Mouse (Mus musculus): Measurements from ENCODE around the gene Ccdc13. TPM values are rescaled to one million over a fixed set of nuclear protein-coding genes. Genes with fewer than 3 reads are reported as not detected.

Gene Ccdc13
- polyA plus RNA-seq, 1 experiment from 2014 or later: 0.08 TPM

DNA sequence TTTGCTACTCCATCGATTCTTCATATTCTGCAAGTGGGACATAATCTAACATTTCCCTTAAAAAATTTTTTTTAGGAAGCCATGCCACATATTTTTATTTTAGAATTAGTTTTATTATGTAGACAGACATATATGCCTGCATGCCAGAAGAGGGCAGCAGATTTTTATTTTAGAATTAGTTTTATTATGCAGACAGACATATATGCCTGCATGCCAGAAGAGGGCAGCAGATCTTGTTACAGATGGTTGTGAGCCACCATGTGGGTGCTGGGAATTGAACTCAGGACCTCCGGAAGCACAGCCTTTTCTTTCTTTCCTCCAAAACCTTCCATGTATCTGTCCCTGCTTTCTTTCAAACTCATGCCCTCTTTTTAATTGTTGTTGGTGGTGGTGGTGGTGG is 3.7 kb upstream of the Ccdc13 start:
- H3K4me1 ChIP-seq (replicated peaks): peaks cover 10% of the 10 kb centered on the region
- 94% methylated on average over 2 of the region's 2 CpGs for WGBS
- no peak overlapping the region for H3K27ac ChIP-seq (ENCODE audit: poor library complexity, severe bottlenecking)
- no peak overlapping the region for H3K4me2 ChIP-seq
- H3K9me3 ChIP-seq (replicated peaks): peaks cover 5% of the 10 kb centered on the region; the same call in 1 of the 2 replicates
- ATAC-seq (ENCODE audit: insufficient number of reproducible peaks, low FRiP score): no peak
- H3K36me3 ChIP-seq: peaks cover 3% of the 10 kb centered on the region; the same call in 1 of the 2 replicates
- H3K4me3 ChIP-seq: no peak overlapping the region
- 0 out of 2 replicates have a peak, but pooled peaks cover 10% of the 10 kb centered on the region for H3K27me3 ChIP-seq (replicated peaks)
- no peak overlapping the region for H3K9ac ChIP-seq

- H3K4me1 ChIP-seq (replicated peaks): peaks cover 10% of the 10 kb centered on the region
- peak overlapping the region; percentile 58 for H3K4me3 ChIP-seq
- H3K36me3 ChIP-seq: no peaks in the 10 kb centered on the region
- H3K4me2 ChIP-seq: peak overlapping the region; percentile 96
- 0 out of 2 replicates have a peak, but pooled peaks cover 10% of the 10 kb centered on the region for H3K27me3 ChIP-seq (replicated peaks)
- H3K9ac ChIP-seq: peak overlapping the region; percentile 67
- no peak overlapping the region for H3K27ac ChIP-seq (ENCODE audit: poor library complexity, severe bottlenecking)
- no peak for ATAC-seq (ENCODE audit: insufficient number of reproducible peaks, low FRiP score)
- 40% methylated on average over 7 of the region's 7 CpGs for WGBS
- H3K9me3 ChIP-seq (replicated peaks): peaks cover 11% of the 10 kb centered on the region
These were observed 333 bp upstream of the Ccdc13 start for GRCm38 (mm10) chr9:121839622-121839965.

- no peaks in the 10 kb centered on the region for H3K36me3 ChIP-seq
- H3K9ac ChIP-seq: no peak overlapping the region
- no peak overlapping the region for H3K27ac ChIP-seq (ENCODE audit: poor library complexity, severe bottlenecking)
- H3K4me3 ChIP-seq: no peak overlapping the region
- no peak overlapping the region for H3K4me2 ChIP-seq
- no peak for ATAC-seq (ENCODE audit: insufficient number of reproducible peaks, low FRiP score)
- peaks cover 7% of the 10 kb centered on the region for H3K9me3 ChIP-seq (replicated peaks)
- 83% methylated on average over 6 of the region's 6 CpGs for WGBS
- 0 out of 2 replicates have a peak, but pooled peaks cover 10% of the 10 kb centered on the region for H3K27me3 ChIP-seq (replicated peaks)
- H3K4me1 ChIP-seq (replicated peaks): peaks cover 10% of the 10 kb centered on the region
These were observed 1.3 kb downstream of the Ccdc13 start for GRCm38 (mm10) chr9:121838008-121838407.

DNA sequence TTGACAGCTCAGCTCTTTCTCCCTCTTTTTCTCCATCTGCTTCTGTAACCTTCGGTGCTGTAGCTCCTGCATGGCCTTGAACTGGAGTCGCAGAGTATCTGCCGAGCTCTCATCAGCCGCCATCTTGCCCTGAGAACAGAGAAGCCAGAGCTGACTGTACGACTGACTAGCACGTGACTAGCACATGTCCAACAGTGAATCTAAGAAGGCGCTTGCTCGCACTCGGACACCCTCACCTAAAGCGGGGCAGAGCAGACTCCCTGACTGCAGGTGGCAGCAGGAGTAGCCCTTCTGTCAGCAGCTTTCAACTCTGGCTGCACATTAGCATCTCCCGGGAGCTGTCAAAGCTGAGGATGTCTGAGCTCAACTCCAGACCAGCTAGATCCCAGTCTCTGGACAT is 5.4 kb downstream of the Ccdc13 start:
- Histone ChIP-seq H3K4me2 (no peak overlapping the region), H3K27me3 (replicated peaks) (0 out of 2 replicates have a peak, but pooled peaks cover 1% of the 10 kb centered on the region), H3K36me3 (no peaks in the 10 kb centered on the region), H3K9me3 (replicated peaks) (peaks cover 6% of the 10 kb centered on the region; the same call in 1 of the 2 replicates), H3K27ac (ENCODE audit: poor library complexity, severe bottlenecking) (no peak overlapping the region), H3K9ac (no peak overlapping the region), H3K4me1 (replicated peaks) (peaks cover 2% of the 10 kb centered on the region; the same call in 1 of the 2 replicates), H3K4me3 (no peak overlapping the region)
- 77% methylated on average over 11 of the region's 11 CpGs for WGBS
- no peak for ATAC-seq (ENCODE audit: insufficient number of reproducible peaks, low FRiP score)

GRCm38 (mm10) chr9:121830956-121831293 is 8.3 kb downstream of the Ccdc13 start:
- no peak overlapping the region for H3K9ac ChIP-seq
- WGBS: 26% methylated on average over 6 of the region's 6 CpGs
- no peak overlapping the region for H3K27ac ChIP-seq (ENCODE audit: poor library complexity, severe bottlenecking)
- peaks cover 6% of the 10 kb centered on the region; the same call in 1 of the 2 replicates for H3K9me3 ChIP-seq (replicated peaks)
- H3K27me3 ChIP-seq (replicated peaks): no peaks in the 10 kb centered on the region
- no peak; the same call in 1 of the 2 replicates for ATAC-seq (ENCODE audit: insufficient number of reproducible peaks, low FRiP score)
- no peaks in the 10 kb centered on the region for H3K4me1 ChIP-seq (replicated peaks)
- no peaks in the 10 kb centered on the region for H3K36me3 ChIP-seq
- H3K4me2 ChIP-seq: no peak overlapping the region
- H3K4me3 ChIP-seq: no peak overlapping the region

- Histone ChIP-seq H3K36me3 (no peaks in the 10 kb centered on the region), H3K4me2 (no peak overlapping the region), H3K9me3 (replicated peaks) (peaks cover 1% of the 10 kb centered on the region; the same call in 1 of the 2 replicates), H3K27ac (ENCODE audit: poor library complexity, severe bottlenecking) (no peak overlapping the region), H3K4me1 (replicated peaks) (no peaks in the 10 kb centered on the region), H3K27me3 (replicated peaks) (no peaks in the 10 kb centered on the region), H3K9ac (no peak overlapping the region), H3K4me3 (no peak overlapping the region)
- no peak for ATAC-seq (ENCODE audit: insufficient number of reproducible peaks, low FRiP score)
- WGBS: 69% methylated on average over 6 of the region's 6 CpGs
These were observed 8.9 kb downstream of the Ccdc13 start for GRCm38 (mm10) chr9:121830243-121830955.

DNA sequence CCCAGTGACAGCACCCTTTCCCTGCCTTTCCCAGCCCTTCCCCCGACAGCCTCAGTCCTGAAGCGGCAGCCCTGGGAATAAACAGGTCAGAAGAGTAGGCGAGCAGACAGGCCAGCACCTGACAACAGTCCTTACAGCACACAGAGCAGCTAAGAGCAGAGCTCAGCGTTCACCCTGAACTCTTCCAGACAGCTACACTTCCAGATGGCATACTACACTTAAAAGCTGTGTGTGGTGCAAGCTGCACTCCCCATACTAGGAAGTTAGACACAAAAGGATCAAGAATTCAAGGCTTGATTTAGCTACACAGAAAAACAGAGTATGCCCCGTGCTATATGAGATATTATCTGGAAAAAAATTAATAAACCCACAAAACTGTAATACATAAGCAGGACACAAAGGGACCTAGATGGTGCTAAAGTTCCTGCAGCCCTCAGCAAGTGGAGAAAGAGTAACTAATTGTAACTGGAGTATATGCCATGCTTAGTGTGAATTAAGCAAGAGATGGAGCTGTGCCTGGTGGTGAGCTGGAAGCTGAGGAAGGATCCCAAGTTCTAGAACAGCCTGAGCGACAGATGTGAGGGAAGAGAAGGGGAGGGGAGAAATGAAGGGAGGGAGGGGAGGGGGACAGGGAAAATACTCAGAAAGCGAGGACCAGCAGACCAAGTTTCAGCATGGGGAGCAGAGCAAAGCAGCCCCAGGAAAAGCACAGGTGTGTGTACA is 9.8 kb downstream of the Ccdc13 start:
- no peaks in the 10 kb centered on the region for H3K27me3 ChIP-seq (replicated peaks)
- ATAC-seq (ENCODE audit: insufficient number of reproducible peaks, low FRiP score): no peak
- no peaks in the 10 kb centered on the region for H3K4me1 ChIP-seq (replicated peaks)
- H3K4me3 ChIP-seq: no peak overlapping the region
- H3K36me3 ChIP-seq: no peaks in the 10 kb centered on the region
- no peak overlapping the region for H3K27ac ChIP-seq (ENCODE audit: poor library complexity, severe bottlenecking)
- 51% methylated on average over 7 of the region's 7 CpGs for WGBS
- no peak overlapping the region for H3K4me2 ChIP-seq
- no peak overlapping the region for H3K9ac ChIP-seq
- no peaks in the 10 kb centered on the region for H3K9me3 ChIP-seq (replicated peaks)

GRCm38 (mm10) chr9:121828314-121828713 is 10.9 kb downstream of the Ccdc13 start:
- no peaks in the 10 kb centered on the region for H3K27me3 ChIP-seq (replicated peaks)
- H3K27ac ChIP-seq (ENCODE audit: poor library complexity, severe bottlenecking): no peak overlapping the region
- H3K4me3 ChIP-seq: no peak overlapping the region
- H3K9ac ChIP-seq: no peak overlapping the region
- H3K9me3 ChIP-seq (replicated peaks): no peaks in the 10 kb centered on the region
- WGBS: 57% methylated on average over 6 of the region's 6 CpGs
- H3K36me3 ChIP-seq: no peaks in the 10 kb centered on the region
- no peak overlapping the region for H3K4me2 ChIP-seq
- ATAC-seq (ENCODE audit: insufficient number of reproducible peaks, low FRiP score): no peak
- H3K4me1 ChIP-seq (replicated peaks): no peaks in the 10 kb centered on the region

DNA sequence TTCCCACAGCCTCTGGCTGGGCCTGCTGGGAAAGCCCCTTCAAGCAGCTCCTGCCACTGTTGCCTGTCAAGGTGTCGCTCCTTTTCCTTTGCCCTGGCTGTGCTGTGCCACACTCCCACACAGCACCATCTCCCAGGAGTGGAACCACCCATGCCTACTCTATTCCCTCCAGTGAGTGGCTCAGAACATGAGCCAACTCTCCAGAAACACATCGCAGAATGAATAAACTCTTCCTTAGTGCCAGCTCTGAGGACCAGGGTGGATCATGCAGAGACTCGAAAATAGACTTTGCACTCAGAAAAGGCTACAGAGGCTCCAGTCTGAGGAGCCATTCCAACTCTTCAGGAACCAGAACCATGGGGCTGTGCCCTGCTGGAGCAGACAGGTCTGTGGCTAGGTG is 12.9 kb downstream of the Ccdc13 start:
- Histone ChIP-seq H3K9ac (no peak overlapping the region), H3K9me3 (replicated peaks) (no peaks in the 10 kb centered on the region), H3K4me2 (no peak overlapping the region), H3K27ac (ENCODE audit: poor library complexity, severe bottlenecking) (no peak overlapping the region), H3K4me1 (replicated peaks) (peaks cover 3% of the 10 kb centered on the region; the same call in 1 of the 2 replicates), H3K36me3 (no peaks in the 10 kb centered on the region), H3K27me3 (replicated peaks) (0 out of 2 replicates have a peak, but pooled peaks cover 6% of the 10 kb centered on the region), H3K4me3 (no peak overlapping the region)
- no peak for ATAC-seq (ENCODE audit: insufficient number of reproducible peaks, low FRiP score)
- 76% methylated on average over 3 of the region's 3 CpGs for WGBS

GRCm38 (mm10) chr9:121823991-121824390 is 15.3 kb downstream of the Ccdc13 start:
- WGBS: 77% methylated on average over 7 of the region's 7 CpGs

DNA sequence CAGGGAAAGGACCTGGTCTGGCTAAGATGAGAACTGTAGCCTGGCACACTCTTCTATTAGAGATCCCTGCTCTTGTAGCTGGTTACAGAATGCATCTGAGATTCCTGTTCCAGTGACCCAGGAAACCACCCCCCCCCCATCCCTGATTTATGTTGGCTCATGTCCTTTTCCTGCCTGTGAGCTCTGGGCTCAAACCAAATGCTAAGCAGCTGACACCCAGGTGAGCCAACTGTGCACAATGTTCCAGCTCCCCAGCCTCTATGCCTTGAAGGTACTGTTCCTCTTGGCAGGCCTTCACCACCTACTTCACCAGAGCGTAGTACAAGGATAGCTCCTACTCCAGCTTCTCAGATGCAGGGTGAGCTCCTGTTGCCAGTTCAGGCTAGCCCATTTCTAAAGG is 16.2 kb downstream of the Ccdc13 start:
- Histone ChIP-seq H3K27me3 (replicated peaks) (peaks cover 12% of the 10 kb centered on the region; the same call in 1 of the 2 replicates), H3K4me3 (no peak overlapping the region), H3K4me1 (replicated peaks) (peaks cover 3% of the 10 kb centered on the region; the same call in 1 of the 2 replicates), H3K9ac (no peak overlapping the region), H3K4me2 (no peak overlapping the region), H3K9me3 (replicated peaks) (no peaks in the 10 kb centered on the region), H3K27ac (ENCODE audit: poor library complexity, severe bottlenecking) (no peak overlapping the region), H3K36me3 (no peaks in the 10 kb centered on the region)
- 73% methylated on average over 1 of the region's 1 CpGs for WGBS
- ATAC-seq (ENCODE audit: insufficient number of reproducible peaks, low FRiP score): no peak

More at GRCm38 (mm10) chr9:121823991-121824390, 15.3 kb downstream of the Ccdc13 start:
- no peaks in the 10 kb centered on the region for H3K9me3 ChIP-seq (replicated peaks)
- H3K36me3 ChIP-seq: no peaks in the 10 kb centered on the region
- no peak overlapping the region for H3K27ac ChIP-seq (ENCODE audit: poor library complexity, severe bottlenecking)
- H3K9ac ChIP-seq: no peak overlapping the region
- no peak overlapping the region for H3K4me3 ChIP-seq
- peaks cover 3% of the 10 kb centered on the region; the same call in 1 of the 2 replicates for H3K4me1 ChIP-seq (replicated peaks)
- peaks cover 12% of the 10 kb centered on the region; the same call in 1 of the 2 replicates for H3K27me3 ChIP-seq (replicated peaks)
- no peak overlapping the region for H3K4me2 ChIP-seq
- no peak for ATAC-seq (ENCODE audit: insufficient number of reproducible peaks, low FRiP score)

Data from heart, embryonic 12.5 days (tissue).